Mouse (Mus musculus) cerebellum, adult 9-11 months (tissue): ENCODE results near the gene Rab44.

Experiments
- DNase-seq: peaks from one replicate; pipeline ENCODE4 v3.0.0; 2022

Gene Rab44

GRCm38 (mm10) chr17:29136236-29136635 is 22.3 kb downstream of the Rab44 start:
- peak; percentile 61 for DNase-seq

- DNase-seq: no peak
Measured at GRCm38 (mm10) chr17:29137906-29138305, 24.0 kb downstream of the Rab44 start.

GRCm38 (mm10) chr17:29141577-29141976 is 27.6 kb downstream of the Rab44 start:
- DNase-seq: no peak

GRCm38 (mm10) chr17:29143266-29143665 is 29.3 kb downstream of the Rab44 start:
- DNase-seq: no peak

- DNase-seq: no peak
Measured at GRCm38 (mm10) chr17:29145101-29145500, 31.2 kb downstream of the Rab44 start.

GRCm38 (mm10) chr17:29147273-29147672 is 33.3 kb downstream of the Rab44 start:
- DNase-seq: no peak

GRCm38 (mm10) chr17:29147773-29148172 is 33.8 kb downstream of the Rab44 start:
- DNase-seq: no peak

GRCm38 (mm10) chr17:29149766-29150165 is 35.8 kb downstream of the Rab44 start:
- DNase-seq: no peak

- no peak for DNase-seq
Measured at GRCm38 (mm10) chr17:29152547-29152946, 38.6 kb downstream of the Rab44 start.

GRCm38 (mm10) chr17:29154247-29154646 is 40.3 kb downstream of the Rab44 start:
- DNase-seq: no peak

GRCm38 (mm10) chr17:29155355-29156135 is 41.6 kb downstream of the Rab44 start:
- DNase-seq: no peak

- no peak for DNase-seq
Measured at GRCm38 (mm10) chr17:29156396-29156795, 42.5 kb downstream of the Rab44 start.

GRCm38 (mm10) chr17:29156866-29157265 is 42.9 kb downstream of the Rab44 start:
- no peak for DNase-seq

GRCm38 (mm10) chr17:29158899-29159298 is 45.0 kb downstream of the Rab44 start:
- no peak for DNase-seq

GRCm38 (mm10) chr17:29159320-29159719 is 45.4 kb downstream of the Rab44 start:
- no peak for DNase-seq

GRCm38 (mm10) chr17:29159743-29160455 is 46.0 kb downstream of the Rab44 start:
- no peak for DNase-seq

GRCm38 (mm10) chr17:29162334-29162733 is 48.4 kb downstream of the Rab44 start:
- DNase-seq: no peak

- DNase-seq: no peak
Measured at GRCm38 (mm10) chr17:29164469-29165111, 50.6 kb downstream of the Rab44 start.

GRCm38 (mm10) chr17:29165452-29165851 is 51.5 kb downstream of the Rab44 start:
- no peak for DNase-seq

GRCm38 (mm10) chr17:29165967-29166578 is 52.1 kb downstream of the Rab44 start:
- no peak for DNase-seq

GRCm38 (mm10) chr17:29167371-29167770 is 53.4 kb downstream of the Rab44 start:
- no peak for DNase-seq

GRCm38 (mm10) chr17:29168438-29168837 is 54.5 kb downstream of the Rab44 start:
- DNase-seq: no peak

- no peak for DNase-seq
Measured at GRCm38 (mm10) chr17:29168996-29169601, 55.2 kb downstream of the Rab44 start.
